Comparison of ENCODE assay signal across 27 mouse cellular contexts in the genomic region with DNA sequence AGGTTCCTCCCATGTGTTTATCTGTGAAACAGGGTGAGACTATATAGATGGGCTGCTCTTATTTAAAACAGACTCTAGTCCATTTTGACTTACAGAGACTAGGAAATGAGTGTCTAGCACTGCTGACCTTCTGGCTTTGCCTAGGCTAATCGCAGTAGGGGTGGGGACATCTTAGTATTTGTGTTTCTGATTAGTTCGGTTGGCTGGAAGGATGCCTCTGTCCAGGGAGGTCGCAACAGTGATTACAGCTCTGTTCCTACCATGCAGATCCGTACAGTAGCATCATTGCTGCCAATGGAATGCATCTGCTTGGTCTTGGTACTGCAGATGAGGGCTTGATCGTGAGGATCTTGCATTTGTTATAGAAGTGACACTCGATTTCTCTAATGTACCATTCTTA.
"Had no signal": no experiment of that assay in that cellular context is flagged by ENCODE, and none has a peak within 500 bp of the region (broad histone marks: within the 10 kb centered on the region; RNA-seq: fewer than 3 reads in every experiment).

No protein-coding gene starts in this region.

- H3K27ac ChIP-seq: gastrocnemius, adult 2 months; heart, embryonic 10.5 days; heart, embryonic 13.5 days; heart, embryonic 15.5 days; hindbrain, embryonic 13.5 days; hindbrain, embryonic 15.5 days; hindbrain, postnatal 0 days; kidney, embryonic 15.5 days; kidney, postnatal 0 days; layer of hippocampus, adult 2 months; left cerebral cortex, adult 2 months; limb, embryonic 13.5 days; limb, embryonic 15.5 days; liver, embryonic 12.5 days; liver, embryonic 14.5 days had no signal

- H3K4me1 ChIP-seq: kidney, embryonic 15.5 days; limb, embryonic 15.5 days had no signal

- H3K4me2 ChIP-seq: heart, embryonic 13.5 days; heart, embryonic 15.5 days; hindbrain, embryonic 13.5 days; hindbrain, embryonic 15.5 days; kidney, embryonic 15.5 days; limb, embryonic 13.5 days; limb, embryonic 15.5 days; liver, embryonic 12.5 days had no signal

- H3K4me3 ChIP-seq: gastrocnemius, adult 2 months; heart, embryonic 10.5 days; heart, embryonic 13.5 days; heart, embryonic 15.5 days; hindbrain, embryonic 13.5 days; hindbrain, embryonic 15.5 days; kidney, embryonic 15.5 days; layer of hippocampus, adult 2 months; left cerebral cortex, adult 2 months; limb, embryonic 13.5 days; limb, embryonic 15.5 days; liver, embryonic 12.5 days had no signal

- H3K9me3 ChIP-seq: heart, embryonic 10.5 days; heart, embryonic 13.5 days; heart, embryonic 15.5 days; hindbrain, embryonic 13.5 days; hindbrain, embryonic 15.5 days; kidney, embryonic 15.5 days; limb, embryonic 13.5 days; limb, embryonic 15.5 days; liver, embryonic 12.5 days had no signal

- DNase-seq: gastrocnemius, adult 2 months; gastrocnemius, postnatal 10 days; gastrocnemius, postnatal 25 days; heart, adult 18-20 months; heart, postnatal 14 days; heart, postnatal 36 days; kidney, adult 11 months; kidney, adult 2 months; kidney, adult 9 months; kidney, postnatal 25 days; kidney, postnatal 4 days; left cerebral cortex, postnatal 4 days had no signal

- H3K9ac ChIP-seq: heart, embryonic 13.5 days; heart, embryonic 15.5 days; hindbrain, embryonic 13.5 days; hindbrain, embryonic 15.5 days; kidney, embryonic 15.5 days; limb, embryonic 13.5 days; limb, embryonic 15.5 days; liver, embryonic 12.5 days; liver, embryonic 14.5 days had no signal

- ATAC-seq: hindbrain, postnatal 0 days; intestine, embryonic 16.5 days; liver, embryonic 12.5 days had no signal

- H3K27me3 ChIP-seq: heart, embryonic 13.5 days; heart, embryonic 15.5 days; hindbrain, embryonic 13.5 days; hindbrain, embryonic 15.5 days; kidney, embryonic 15.5 days; limb, embryonic 13.5 days; limb, embryonic 15.5 days; liver, embryonic 12.5 days had no signal
